Mouse (Mus musculus): ENCODE data around the gene Arpc1b.

DNA sequence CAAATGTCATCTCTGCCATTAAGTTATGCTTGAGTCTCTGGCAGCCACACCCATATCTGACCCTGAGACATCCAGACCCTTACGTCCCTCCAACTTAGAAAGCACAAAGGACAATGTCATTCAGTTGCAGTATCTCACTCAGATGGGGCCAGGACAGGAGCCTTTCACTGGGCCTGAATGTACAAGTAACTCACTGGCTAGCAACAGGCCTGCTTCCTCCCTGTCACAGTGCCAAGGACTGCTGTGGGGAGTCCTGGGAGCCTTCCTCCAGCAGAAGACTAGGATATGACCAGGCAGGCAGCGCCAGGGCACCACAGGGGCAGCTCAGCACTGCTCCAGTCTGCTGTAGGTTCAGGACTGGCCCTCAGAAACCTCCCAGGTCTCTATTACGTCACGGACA, 15.1 kb downstream of the Arpc1b start:
- no peak for TF ChIP-seq NANOG (IDR thresholded peaks at IDR 0.05; ENCODE audit: borderline replicate concordance, low read length)
- no peak for TF ChIP-seq CTCF (conservative IDR thresholded peaks at IDR 0.05; ENCODE audit: low read length)
- no peak for TF ChIP-seq POU5F1 (IDR thresholded peaks at IDR 0.05; ENCODE audit: borderline replicate concordance, low read length)
